Mouse (Mus musculus) liver, adult 2 months (tissue): ENCODE data around the gene Pnpla1.

Experiments
- CTCF ChIP-seq: fragments of 200-500 bp; IDR thresholded peaks from 2 replicates; pipeline ENCODE4 v1.5.1; 2011; ENCODE audit warnings: low read depth, low read length, control low read depth
- POLR2A ChIP-seq: fragments of 200-500 bp; IDR thresholded peaks from 2 replicates; pipeline ENCODE4 v1.6.1; 2011; ENCODE audit warnings: low read length, control low read depth; ENCODE audit not compliant: insufficient read depth; ENCODE audit errors: extremely low read depth

DNA sequence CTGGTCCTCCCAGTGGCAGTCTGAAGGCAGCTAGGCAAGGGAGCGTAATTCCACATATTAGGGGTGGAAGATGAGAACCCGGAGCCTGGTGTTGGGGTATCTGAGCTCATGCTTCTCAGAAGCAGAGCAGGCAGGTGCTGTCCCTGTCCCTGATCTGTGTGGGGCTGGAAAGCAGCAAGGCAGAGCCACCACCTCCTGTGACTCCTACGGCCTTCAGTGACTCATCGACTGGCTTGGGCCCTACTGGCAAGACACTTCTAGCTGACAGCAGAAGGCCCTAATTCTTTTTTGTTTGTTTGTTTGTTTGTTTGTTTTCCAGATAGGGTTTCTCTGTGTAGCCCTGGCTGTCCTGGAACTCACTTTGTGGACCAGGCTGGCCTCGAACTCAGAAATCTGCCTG lies 7.7 kb upstream of the Pnpla1 start:
- TF ChIP-seq POLR2A (no peak), CTCF (no peak)
